Mouse (Mus musculus) right cerebral cortex, postnatal 4 days (tissue): ENCODE results near the gene Tlcd1.

ENCODE experiments used
- DNase-seq: peaks from one replicate; pipeline ENCODE4 v3.0.0-alpha.2; 2022

Gene Tlcd1

GRCm38 (mm10) chr11:78162504-78162903 lies 14.0 kb upstream of the Tlcd1 start:
- DNase-seq, result peak; percentile 65

DNA sequence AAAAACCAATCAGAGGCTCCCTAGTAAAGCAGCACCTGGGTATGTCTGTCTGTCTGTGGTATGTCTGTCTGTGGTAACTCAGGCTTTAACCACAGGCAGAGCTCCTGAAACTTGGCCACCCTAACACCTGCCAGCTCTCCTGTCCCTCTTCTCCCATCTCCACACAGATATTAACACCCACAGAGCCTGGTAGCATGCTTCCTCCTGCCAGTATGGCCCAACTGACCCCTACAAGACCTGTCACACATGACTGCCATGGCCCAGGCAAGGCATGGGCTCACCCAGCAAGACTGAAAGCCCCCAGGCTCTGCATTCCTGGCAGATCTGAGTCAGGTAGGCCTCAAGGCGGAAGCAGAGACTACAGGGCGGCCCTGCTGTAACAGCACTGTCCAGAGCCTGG lies 13.5 kb upstream of the Tlcd1 start:
- DNase-seq, result no peak

DNA sequence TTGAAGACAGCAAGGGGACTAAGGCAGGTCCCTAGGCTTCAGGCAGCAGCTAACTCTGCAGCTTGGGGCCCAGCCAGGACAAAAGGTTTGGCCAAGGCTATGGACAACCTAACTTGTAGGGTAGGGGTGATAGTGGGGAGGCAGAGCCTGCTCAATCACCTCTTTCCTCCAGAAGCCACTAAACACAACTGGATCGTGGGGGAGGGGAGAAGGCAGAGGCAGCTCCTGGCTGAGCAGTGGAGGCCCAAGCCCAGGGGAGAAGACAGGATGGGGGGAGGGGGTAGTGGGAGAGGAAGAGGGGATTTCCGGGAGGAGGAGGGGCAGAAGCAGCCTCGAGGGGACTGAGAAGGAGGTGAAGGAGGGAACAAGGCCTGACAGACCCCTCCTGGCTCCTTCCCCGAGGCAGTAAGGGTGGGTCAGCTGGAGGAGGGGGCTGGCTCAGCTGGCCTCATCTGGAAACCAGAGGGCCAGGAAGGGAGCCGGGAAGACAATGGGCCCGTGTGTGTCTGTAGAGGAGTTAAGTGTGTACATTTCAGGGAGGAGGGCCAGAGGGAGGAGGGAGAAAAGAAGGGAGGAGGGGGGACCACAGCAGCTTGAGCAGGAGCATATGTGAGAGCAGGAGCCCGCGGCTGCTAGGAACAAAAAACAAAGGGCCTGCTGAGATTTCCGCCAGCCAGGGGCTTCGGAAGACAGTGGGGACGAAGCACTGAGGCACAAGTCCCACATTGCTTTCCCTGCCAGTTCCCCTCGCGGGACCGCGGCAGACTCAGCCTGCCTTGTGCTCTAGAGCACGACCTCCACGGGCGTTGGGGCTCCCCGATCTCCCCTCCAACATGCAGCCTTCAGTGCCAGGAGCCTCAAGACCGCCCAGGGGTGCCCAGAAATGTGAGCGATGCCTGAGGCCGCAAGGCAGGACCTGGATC lies 12.6 kb upstream of the Tlcd1 start:
- peak; percentile 55 for DNase-seq

DNA sequence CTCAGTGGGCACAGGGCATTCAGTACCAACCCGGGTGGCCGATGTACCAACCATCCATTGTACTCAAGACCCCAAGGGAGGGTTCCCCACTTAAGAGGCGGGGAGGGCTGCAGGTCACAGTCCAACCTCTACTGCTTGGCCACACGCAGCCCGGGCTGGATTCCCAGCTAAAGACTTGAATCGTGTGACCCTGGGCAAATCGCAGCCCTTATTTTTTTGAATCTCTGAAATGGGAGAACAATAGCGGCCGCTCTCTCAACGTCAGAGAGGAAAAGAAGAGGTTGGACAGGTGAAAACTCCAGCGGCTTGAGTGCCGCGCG lies 11.9 kb upstream of the Tlcd1 start:
- no peak for DNase-seq

- peak; percentile 78 for DNase-seq
Observed at GRCm38 (mm10) chr11:78164924-78165760, 11.4 kb upstream of the Tlcd1 start, which contains the start of gene Traf4. Gene Traf4 (minus strand): TSS chr11:78165589.

DNA sequence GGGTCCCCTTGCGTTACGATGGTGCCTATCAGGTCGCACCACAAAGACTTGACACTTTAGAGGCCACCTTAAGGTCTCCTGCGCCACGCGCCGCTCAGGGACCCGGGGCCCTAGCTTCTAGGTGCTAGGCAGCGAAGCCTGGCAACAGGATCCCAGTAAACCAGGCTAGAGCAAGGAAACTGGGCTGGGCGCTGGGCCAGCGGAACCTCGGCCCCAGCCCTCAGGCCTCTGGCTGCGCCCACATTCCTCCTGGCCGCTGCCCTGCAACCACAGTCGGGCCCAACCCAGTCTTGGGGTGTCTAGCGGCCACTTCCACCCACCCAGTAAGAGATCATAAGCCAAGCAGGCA lies 10.8 kb upstream of the Tlcd1 start:
- peak; percentile 58 for DNase-seq

DNA sequence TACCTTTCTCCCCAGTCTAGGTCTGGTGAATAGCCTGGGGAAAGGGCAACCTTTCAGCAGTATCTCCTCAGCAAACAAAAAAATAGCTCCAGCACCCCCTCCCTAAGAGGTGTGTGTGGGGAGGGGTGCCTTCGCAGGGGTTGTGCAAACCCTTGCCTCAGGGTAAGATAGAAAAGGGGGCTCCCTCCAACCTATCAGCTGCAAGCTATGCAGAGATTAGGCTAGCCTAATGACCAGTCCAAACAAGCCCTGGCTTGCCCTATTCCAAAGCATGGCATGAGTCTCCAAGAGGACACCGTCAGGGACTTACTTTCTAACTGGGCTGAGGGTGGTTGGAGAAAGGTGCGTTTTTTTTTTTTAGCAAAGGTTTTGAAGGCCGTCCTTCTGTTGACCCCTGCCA lies 10.3 kb upstream of the Tlcd1 start:
- no peak for DNase-seq

DNA sequence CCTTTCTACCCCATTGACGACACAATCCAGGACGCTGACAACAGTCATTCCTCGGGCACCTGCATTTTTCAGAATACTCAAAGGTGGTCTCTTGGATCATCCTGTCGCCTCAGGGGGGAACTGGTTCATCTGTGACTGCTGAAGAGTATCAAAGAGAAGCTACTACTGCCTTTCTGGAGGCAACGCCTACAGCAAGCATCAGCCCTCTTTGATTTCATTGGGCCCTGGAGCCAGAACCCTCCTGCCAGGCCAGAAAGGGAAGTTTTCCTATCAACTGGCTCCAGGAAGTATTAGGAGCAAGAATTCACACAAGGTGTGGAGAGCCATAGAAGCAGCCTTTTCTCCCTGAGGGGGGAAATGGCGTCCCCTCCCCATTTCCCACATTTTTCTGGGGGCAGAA lies 9.9 kb upstream of the Tlcd1 start:
- no peak for DNase-seq

GRCm38 (mm10) chr11:78167257-78167959 lies 9.1 kb upstream of the Tlcd1 start:
- DNase-seq, result no peak

DNA sequence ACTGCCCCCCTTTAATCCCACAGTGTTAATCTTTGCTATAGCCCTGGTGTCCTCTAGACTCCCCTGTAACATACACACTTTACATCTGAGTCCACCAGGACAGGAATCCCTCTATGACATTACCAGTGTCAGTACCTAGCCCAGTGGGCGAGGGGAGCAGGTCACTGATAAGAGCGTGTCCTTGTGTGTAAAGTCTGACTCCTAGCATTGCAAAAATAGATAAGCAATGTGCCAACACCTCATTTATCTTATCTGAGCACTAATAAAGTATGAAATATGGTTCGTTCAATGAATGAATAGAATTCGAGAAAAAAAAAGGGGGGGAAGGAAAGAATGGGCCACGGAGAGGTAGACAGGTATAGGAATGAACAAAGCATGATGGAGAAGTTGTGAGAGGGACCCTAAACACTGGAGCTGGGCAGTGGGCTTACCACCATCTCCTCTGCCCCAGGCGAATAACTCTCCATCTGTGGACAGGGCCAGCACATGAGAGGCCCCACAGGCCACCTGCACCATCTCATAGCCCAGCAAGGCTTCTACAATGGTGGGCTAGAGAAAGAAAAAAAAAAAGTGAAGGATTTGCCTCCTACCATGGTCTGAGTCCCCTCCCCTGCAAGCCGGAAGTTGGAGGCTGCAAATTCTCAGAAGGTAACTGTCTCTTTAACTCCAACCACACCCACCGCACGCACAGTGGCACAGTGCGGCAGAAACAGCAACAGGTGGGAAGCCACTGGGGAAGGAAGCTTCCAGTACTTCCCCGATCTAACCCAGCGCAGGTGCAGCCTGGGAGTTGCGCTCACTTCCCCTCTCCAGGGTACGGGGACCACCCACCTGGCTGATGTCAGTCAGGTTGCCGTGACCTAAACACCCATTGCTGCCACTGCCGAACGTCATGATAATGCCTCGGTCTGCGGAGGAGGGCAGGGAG lies 7.7 kb upstream of the Tlcd1 start:
- DNase-seq, result no peak

DNA sequence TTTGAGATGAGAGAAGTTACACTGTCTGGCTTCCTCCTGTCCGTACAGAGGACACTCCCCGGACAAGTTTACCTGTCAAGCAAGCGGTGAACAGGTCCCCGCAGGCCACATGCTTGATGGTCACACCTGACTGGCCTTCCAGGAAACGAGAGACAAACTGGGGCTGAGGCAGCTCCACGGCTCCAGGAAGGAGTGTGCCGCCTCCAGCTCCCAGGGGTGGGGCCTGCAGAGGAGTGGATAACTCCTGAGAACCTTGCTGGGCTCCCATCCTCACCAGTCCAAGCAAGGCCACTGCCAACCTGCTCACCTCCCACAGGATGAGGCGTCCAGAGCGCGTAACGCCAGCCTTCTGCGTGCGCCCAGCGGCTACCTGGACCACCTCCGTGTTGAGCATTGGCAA lies 6.2 kb upstream of the Tlcd1 start:
- DNase-seq, result no peak

DNA sequence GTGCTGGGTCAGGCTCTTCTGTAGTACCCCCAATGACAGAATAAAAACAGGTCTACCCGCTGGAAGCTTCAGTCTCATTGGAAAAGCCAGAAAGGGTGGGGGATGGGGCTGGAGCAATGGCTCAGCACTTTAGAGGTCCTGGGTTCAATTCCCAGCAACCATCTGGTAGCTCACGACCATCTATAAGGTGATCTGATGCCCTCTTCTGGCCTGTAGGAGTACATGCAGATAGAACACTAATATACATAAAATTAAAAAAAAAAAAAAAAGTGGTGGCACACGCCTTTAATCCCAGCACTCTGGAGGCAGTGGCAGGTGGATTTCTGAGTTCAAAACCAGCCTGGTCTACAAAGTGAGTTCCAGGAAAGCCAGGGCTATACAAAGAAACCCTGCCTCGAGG lies 5.2 kb upstream of the Tlcd1 start:
- no peak for DNase-seq

- no peak for DNase-seq
Observed at GRCm38 (mm10) chr11:78172034-78172747, 4.3 kb upstream of the Tlcd1 start.

GRCm38 (mm10) chr11:78172748-78173383 lies 3.6 kb upstream of the Tlcd1 start:
- no peak for DNase-seq

DNA sequence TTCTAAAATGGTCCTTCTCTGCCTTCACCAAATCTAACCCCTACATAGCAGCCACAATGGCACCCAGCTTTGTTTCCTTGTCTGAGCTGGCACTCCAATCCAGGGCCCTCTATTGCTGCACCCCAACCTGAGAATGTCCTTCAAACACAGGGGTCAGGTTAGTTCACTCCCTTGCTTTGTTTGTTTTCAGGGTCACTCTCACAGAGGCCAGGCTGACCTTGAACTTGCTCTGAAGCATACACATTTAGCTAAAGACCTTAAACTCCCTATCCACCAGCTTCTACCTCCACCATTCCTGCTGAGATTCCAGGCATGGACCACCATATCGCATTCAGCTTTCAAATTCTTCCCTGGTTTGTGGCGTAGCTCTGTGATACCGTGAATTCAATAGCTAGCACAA lies 2.0 kb upstream of the Tlcd1 start:
- no peak for DNase-seq

GRCm38 (mm10) chr11:78175771-78176401 lies 625 bp upstream of the Tlcd1 start:
- no peak for DNase-seq

- DNase-seq, result no peak
Observed at GRCm38 (mm10) chr11:78176905-78177331, 407 bp downstream of the Tlcd1 start.

DNA sequence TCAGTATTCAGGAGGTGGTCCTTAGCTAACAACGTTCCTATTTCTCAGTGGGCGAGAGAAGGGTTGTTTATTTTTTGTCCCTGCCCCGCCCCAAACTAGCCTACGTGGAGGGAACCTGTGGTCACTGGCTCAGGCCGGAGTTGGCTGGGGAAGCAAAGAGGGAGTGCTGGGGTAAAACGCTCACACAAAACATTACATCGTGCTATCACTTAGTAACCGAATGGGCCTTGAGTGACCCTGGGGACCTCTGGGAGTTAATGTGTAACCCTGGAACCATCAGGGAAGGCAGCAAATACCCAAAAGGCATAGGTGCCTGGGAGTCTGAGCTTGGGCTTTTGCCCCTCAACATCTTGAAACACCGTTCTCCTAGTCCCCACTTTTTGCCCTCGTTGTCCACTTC lies 926 bp downstream of the Tlcd1 start:
- DNase-seq, result no peak

DNA sequence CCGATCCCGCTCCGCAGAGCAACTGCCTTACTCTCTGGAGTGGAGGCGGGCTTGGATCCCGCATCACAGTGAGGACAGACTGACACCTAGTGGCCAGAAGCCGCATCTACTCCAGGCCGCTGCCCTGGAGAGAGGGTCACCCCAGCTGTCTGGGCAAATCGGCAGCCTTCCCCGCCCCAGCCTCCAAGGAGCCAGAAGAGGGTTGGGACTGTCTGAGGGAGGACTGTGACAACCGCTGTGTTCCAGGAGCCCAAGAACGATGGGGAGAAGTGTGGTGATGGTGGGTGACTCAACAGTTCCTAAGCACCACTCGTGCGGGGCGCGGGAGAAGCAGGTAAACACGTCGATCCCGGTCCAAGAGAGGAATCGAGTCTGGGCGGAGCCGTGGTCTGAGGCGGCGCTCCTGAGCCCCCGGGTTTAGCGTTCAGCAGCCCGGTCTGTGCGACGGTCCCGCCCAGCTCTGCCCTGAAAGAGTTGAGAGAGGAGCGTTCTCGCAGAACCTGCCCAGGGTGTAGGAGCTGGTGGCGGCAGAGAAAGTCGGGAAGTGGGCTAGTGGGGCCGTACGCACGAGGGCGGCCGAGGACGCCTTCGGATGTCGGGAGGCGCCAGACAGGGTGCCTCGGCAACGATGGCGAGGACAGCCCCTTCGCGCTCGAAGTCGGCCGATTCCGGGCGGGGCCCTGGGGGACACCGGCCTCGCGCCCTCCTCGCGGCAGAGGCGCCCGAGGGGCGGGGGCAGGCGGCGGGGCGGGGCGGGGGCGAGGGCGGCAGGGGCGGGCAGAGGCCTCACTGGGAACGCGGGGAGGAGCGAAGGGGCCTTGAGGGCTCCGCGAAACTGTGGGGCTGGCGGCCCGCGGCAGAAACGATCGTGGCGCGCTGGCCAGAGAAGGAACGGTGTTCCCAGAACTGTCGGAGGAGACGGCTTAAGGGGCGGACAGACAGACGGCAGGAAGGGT lies 1.7 kb downstream of the Tlcd1 start:
- DNase-seq, result peak; percentile 88
